Mouse (Mus musculus) G1E (cell line): ENCODE results near the gene Hist1h2aa. TPM values are rescaled to one million over a fixed set of nuclear protein-coding genes. Genes with fewer than 3 reads are reported as not detected.

Experiments used
- ATAC-seq: 2 replicates; pipeline ENCODE4 v1.8.0; 2016; ENCODE audit warnings: mild to moderate bottlenecking; ENCODE audit not compliant: insufficient number of reproducible peaks, poor library complexity, low FRiP score, severe bottlenecking; ENCODE audit errors: extremely low read depth
- DNase-seq: peaks from one replicate; pipeline ENCODE4 v3.0.0; 2012; ENCODE audit warnings: low spot score
- H3K27me3 ChIP-seq: 2 replicates; pipeline ENCODE4 v1.6.1; 2012; ENCODE audit warnings: mild to moderate bottlenecking, low read length, inconsistent platforms; ENCODE audit not compliant: insufficient read depth
- H3K36me3 ChIP-seq: replicated peaks from 2 replicates; pipeline ENCODE3; 2012; ENCODE audit warnings: mild to moderate bottlenecking, inconsistent platforms
- H3K4me1 ChIP-seq: 2 replicates; pipeline ENCODE4 v1.6.1; 2012; ENCODE audit warnings: low read depth, low read length, inconsistent platforms, mixed read lengths; ENCODE audit not compliant: insufficient read depth
- H3K4me3 ChIP-seq: 2 replicates; pipeline ENCODE4 v1.5.1; 2012; ENCODE audit warnings: low read depth, mild to moderate bottlenecking, inconsistent platforms, low read length, moderate library complexity, mixed read lengths
- H3K9me3 ChIP-seq: replicated peaks from 2 replicates; pipeline ENCODE4 v1.6.1; 2012; ENCODE audit warnings: inconsistent platforms
- CTCF ChIP-seq: IDR thresholded peaks from 2 replicates; pipeline ENCODE4 v1.5.1; 2012; ENCODE audit warnings: low read depth, low read length, inconsistent platforms, mixed read lengths
- GATA1 ChIP-seq: IDR thresholded peaks from 2 replicates; pipeline ENCODE4 v1.6.1; 2012; ENCODE audit warnings: borderline replicate concordance, low read length, inconsistent platforms, mixed read lengths
- GATA2 ChIP-seq: IDR thresholded peaks from 2 replicates; pipeline ENCODE4 v1.6.1; 2012; ENCODE audit warnings: low read depth, low read length, inconsistent platforms, borderline replicate concordance
- POLR2AphosphoS5 ChIP-seq: IDR thresholded peaks from 2 replicates; pipeline ENCODE4 v1.6.1; 2012; ENCODE audit warnings: low read depth, low read length, inconsistent platforms; ENCODE audit not compliant: insufficient replicate concordance
- TAL1 ChIP-seq: conservative IDR thresholded peaks from 2 replicates; pipeline ENCODE4 v1.6.1; 2012; ENCODE audit warnings: low read depth, low read length, inconsistent platforms, mixed read lengths
- polyA plus RNA-seq: library from polyadenylated mRNA; stranded (reverse); fragments of >175 nt; gene quantifications from 2 replicates; pipeline ENCODE4 v1.2.3, GENCODE M21; 2012
- total RNA-seq, 2 experiments: library from RNA; stranded (forward) in 1 of 2; stranded (reverse) in 1 of 2; fragments of 200-1000 nt in 1 of 2; fragments of >200 nt in 1 of 2; fragmentation: Nextera tagmentation in 1 of 2; gene quantifications; 2 replicates each; pipeline ENCODE4 v1.2.3; 2014 to 2017

Gene Hist1h2aa
- total and polyA plus RNA-seq, 3 experiments = not detected

- no peaks in the 10 kb centered on the region for H3K9me3 ChIP-seq
Observed at GRCm38 (mm10) chr13:23898242-23898641, 36.0 kb upstream of the Hist1h2aa start.

GRCm38 (mm10) chr13:23906906-23907305 lies 27.4 kb upstream of the Hist1h2aa start:
- Histone ChIP-seq H3K4me1 (no peaks in the 10 kb centered on the region), H3K27me3 (0 out of 2 replicates have a peak, but pooled peaks cover 7% of the 10 kb centered on the region), H3K36me3 (no peaks in the 10 kb centered on the region), H3K4me3 (no peak overlapping the region), H3K9me3 (no peaks in the 10 kb centered on the region)
- ATAC-seq (no peak), DNase-seq (no peak)
- TF ChIP-seq GATA1 (no peak), GATA2 (no peak), TAL1 (no peak), CTCF (no peak), POLR2AphosphoS5 (no peak)

More at GRCm38 (mm10) chr13:23898242-23898641, 36.0 kb upstream of the Hist1h2aa start:
- Histone ChIP-seq H3K4me1 (no peaks in the 10 kb centered on the region), H3K27me3 (peaks cover 4% of the 10 kb centered on the region; the same call in 1 of the 2 replicates), H3K4me3 (no peak overlapping the region), H3K36me3 (no peaks in the 10 kb centered on the region)
- DNase-seq (no peak), ATAC-seq (no peak)
- TF ChIP-seq POLR2AphosphoS5 = no peak
- TF ChIP-seq GATA2 = no peak
- TF ChIP-seq GATA1 = no peak
- TF ChIP-seq TAL1 = no peak

- H3K9me3 ChIP-seq = no peaks in the 10 kb centered on the region
- H3K27me3 ChIP-seq = 0 out of 2 replicates have a peak, but pooled peaks cover 3% of the 10 kb centered on the region
- no peak overlapping the region for H3K4me3 ChIP-seq
- TF ChIP-seq CTCF (no peak), GATA2 (no peak), TAL1 (no peak), POLR2AphosphoS5 (no peak)
- H3K4me1 ChIP-seq = no peaks in the 10 kb centered on the region
- ATAC-seq (no peak), DNase-seq (no peak)
- H3K36me3 ChIP-seq = no peaks in the 10 kb centered on the region
Observed at GRCm38 (mm10) chr13:23910121-23910520, 24.1 kb upstream of the Hist1h2aa start.

GRCm38 (mm10) chr13:23911335-23911734 lies 22.9 kb upstream of the Hist1h2aa start:
- H3K4me1 ChIP-seq = no peaks in the 10 kb centered on the region
- ATAC-seq = no peak
- no peak for DNase-seq
- H3K9me3 ChIP-seq = no peaks in the 10 kb centered on the region
- no peak overlapping the region for H3K4me3 ChIP-seq
- TF ChIP-seq POLR2AphosphoS5 (no peak), CTCF (no peak), GATA1 (no peak), TAL1 (no peak), GATA2 (no peak)
- peaks cover 10% of the 10 kb centered on the region for H3K27me3 ChIP-seq
- H3K36me3 ChIP-seq = no peaks in the 10 kb centered on the region

GRCm38 (mm10) chr13:23913791-23914306 lies 20.4 kb upstream of the Hist1h2aa start:
- ATAC-seq (peak; percentile 93), DNase-seq (no peak)
- no peak for TF ChIP-seq CTCF
- no peak for TF ChIP-seq GATA1
- TF ChIP-seq GATA2 = no peak
- no peak for TF ChIP-seq POLR2AphosphoS5
- no peak for TF ChIP-seq TAL1
- Histone ChIP-seq H3K4me1 (no peaks in the 10 kb centered on the region), H3K9me3 (no peaks in the 10 kb centered on the region), H3K36me3 (no peaks in the 10 kb centered on the region), H3K4me3 (no peak overlapping the region), H3K27me3 (peaks cover 10% of the 10 kb centered on the region)

GRCm38 (mm10) chr13:23914376-23915167 lies 19.7 kb upstream of the Hist1h2aa start, which contains the start of gene Slc17a4:
Gene Slc17a4, minus strand, starts transcription at chr13:23915009.
- H3K4me3 ChIP-seq = no peak within 1 kb of the TSS
- DNase-seq (no peak), ATAC-seq (no peak)
- no peaks in the 10 kb centered on the region for H3K9me3 ChIP-seq
- peaks cover 10% of the 10 kb centered on the region for H3K27me3 ChIP-seq
- no peaks in the 10 kb centered on the region for H3K4me1 ChIP-seq
- H3K36me3 ChIP-seq = no peaks in the 10 kb centered on the region
- TF ChIP-seq GATA2 (no peak), CTCF (no peak), TAL1 (no peak), GATA1 (no peak), POLR2AphosphoS5 (no peak)
